Mouse (Mus musculus): Measurements from ENCODE around the gene Cactin.

Cactin gene

DNA sequence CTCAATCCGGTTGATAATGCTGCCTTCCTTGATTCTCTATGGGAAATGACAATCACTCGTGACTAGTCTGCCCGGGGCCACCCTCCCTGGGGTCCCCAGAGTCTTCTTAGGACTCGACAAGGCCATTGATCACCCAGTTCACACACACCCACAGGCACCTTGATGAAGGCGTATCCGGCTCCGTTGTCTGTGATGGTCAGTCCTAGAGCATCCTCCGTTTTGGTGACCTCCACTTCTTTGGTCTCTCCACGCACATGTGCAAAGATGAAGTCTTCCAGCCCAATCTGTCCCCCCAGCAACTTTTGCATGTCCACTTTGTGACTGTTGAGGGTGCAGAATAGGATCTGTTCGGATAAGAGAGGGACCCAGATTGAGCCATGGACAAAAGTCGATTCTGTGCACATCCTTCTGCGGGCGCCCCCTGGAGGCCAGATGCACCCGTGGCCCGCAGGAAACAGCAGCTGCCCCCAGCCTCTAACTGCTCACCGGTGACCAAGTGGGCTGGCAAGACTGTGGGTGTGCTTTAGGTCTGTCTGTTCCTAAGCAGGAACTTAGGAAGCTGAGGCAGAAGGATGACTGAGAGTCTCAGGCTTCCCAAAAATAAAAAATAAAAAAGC is 20.5 kb downstream of the Cactin start:
- DNase-seq (ENCODE audit: low spot score in 2 of 2): peak in 1 of 2 experiments; percentile 78

DNA sequence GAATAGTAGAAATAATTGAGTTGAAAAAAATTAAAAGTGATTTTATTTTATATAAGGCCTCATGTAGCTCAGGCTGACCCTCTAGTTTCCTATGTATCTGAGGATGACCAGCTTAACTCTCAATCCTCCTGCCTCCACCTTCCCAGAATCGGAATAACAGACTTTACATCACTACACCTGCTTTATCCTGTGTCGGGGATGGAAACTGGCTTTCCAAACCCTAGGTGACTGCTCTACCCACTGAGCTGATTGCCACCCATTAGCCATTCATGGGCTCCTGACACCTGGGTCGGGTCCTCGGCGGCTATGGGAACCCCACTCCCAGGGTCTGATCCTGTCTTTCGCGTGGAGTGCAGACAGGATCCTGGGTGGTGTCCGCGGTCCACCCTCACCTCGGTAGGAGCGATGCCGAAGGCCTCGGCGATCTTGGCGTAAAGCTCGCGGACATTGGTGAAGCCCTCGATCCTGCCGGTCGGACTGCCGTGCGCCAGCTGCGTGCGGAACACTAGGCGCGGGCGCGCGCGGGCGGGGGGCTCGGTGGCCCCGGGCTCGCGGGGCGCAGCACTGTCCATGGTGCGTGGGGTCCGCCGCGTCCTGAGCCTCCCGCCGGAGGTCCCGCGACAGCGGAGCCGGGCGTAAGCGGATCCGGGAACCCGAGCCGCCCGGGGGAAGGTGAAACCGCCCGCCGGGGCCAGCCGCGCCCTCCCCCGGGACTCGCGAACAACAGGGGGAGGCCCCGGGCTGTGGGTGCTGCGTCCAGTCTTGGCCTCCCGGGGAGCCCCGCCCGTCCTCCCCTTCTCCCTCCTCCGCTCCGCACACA is 22.0 kb downstream of the Cactin start, which contains the start of gene Gipc3:
Gipc3 (minus strand) TSS at position 581 of the 820 bp plus-strand sequence.
- DNase-seq (ENCODE audit: low spot score in 2 of 2): no peak

DNA sequence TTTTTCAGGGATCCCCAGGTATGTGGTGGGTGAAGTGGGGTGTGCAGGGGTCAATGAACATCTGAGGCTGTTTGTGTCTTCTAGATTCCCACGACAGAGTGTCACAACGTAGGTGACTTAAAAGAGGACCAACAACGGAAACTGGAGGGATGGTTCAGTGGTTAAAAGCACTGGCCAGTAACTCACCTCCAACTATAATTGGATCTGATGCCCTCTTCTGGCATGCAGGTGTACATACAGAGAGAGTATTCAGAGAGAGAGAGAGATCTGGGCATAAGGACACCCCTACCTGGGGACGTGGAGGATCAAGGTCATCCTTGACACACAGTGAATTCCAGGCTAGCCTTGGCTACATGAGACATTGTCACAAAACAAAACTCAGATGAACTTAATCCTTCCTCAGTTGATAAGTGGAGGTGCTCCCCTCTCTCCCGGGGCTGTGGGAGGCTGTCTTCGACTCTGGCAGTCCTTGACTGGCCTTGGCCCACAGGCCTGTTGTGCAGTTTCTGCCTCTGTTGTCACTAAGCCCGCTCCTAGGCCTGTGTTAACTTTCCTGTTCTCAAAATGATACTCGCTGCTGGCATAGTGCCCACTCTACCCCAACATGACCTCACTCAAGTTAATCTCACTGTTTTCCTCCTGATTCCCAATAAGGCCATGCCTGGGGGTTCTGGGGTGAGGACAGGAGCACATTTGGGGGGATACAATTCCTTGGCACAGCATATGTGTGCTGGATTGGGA is 23.7 kb downstream of the Cactin start:
- no peak for DNase-seq (ENCODE audit: low spot score in 2 of 2)

DNA sequence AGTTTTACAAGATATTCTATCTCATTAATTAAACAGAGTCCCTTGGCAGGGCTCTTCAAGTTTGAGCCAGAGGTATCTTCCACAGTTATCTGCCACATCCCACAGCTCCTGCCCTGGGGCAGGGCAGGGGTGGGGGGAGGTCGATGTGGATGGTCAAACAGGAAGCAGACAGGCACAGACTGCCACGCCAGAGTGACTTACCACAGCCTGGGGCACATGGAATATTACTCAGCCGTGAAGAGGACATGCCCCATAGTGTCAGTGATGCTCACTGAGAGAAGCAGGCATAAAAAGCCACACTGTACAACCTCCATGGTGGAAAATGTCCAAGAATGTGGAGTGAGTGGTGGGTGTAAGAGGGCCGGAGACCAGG is 24.2 kb downstream of the Cactin start:
- DNase-seq (ENCODE audit: low spot score in 2 of 2): no peak

DNA sequence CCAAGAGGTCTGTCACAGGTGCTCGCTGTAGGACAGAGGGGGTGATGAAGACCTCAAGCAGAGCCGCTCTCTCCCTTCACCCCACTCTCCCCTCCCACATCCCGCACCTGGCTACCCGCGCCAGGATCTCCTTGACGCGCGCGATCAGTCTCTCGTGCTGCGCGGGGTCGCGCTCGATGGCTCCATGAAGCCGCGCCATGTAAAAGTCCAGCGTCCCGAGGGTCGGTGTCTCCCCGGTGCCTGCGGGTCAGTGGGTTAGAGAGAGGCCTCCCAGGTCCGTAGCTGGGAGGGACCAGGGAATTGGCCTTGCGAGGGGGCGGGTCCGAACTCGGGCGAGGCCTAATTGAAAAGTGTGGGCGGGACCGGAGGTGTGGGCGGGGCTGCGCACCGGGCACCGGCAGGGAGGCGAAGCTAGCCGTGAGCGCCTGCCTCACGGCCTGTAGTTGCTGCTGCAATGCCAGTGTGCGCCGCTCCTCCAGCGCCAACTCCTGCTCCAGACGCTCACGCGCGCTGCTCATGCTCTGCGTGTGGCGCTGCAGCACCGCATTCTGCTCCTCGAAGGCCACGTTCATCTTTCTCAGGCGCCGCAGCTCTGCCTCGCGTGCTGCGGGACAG is 25.7 kb downstream of the Cactin start:
- peak in 1 of 2 experiments; percentile 54 for DNase-seq (ENCODE audit: low spot score in 2 of 2)

DNA sequence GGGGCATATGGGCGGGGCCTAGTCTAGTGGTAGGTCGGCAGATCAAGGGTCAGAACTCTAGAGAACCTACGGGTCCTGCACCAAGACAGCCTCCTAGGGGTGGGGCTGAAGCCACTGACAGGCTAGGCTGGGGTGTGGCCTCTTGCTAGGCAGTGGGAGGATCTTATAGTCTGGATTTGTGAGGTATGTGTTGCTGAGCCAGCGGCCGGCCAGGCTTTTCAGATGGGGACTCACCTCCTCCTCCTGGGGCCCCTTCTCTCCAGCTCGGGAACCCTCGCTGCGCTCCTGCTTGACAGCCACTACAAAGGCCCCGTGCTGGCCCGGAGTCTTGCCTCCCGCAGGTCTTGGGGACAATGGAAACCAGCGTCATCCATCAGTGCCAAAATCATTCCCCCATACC is 28.2 kb downstream of the Cactin start:
- DNase-seq (ENCODE audit: low spot score in 2 of 2): no peak

DNA sequence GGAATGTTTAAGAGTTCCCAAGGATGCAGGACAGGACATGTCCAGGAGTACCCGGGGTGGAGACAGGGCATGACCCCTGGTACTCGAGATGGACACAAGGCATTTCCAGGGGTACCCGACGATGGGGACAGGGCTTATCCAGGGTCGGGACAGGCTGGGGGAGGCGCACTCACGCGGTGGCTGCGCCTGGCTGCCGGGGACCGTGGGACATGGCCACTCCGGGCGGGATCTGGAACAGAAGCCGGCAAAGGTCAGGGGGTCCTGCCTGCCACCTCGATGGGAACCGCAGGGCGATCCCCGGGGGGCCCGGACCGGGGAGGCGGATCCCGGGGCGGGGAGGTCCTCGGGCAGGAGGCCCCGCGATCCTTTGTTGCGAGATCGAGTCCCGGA is 29.1 kb downstream of the Cactin start:
- no peak for DNase-seq (ENCODE audit: low spot score in 2 of 2)

DNA sequence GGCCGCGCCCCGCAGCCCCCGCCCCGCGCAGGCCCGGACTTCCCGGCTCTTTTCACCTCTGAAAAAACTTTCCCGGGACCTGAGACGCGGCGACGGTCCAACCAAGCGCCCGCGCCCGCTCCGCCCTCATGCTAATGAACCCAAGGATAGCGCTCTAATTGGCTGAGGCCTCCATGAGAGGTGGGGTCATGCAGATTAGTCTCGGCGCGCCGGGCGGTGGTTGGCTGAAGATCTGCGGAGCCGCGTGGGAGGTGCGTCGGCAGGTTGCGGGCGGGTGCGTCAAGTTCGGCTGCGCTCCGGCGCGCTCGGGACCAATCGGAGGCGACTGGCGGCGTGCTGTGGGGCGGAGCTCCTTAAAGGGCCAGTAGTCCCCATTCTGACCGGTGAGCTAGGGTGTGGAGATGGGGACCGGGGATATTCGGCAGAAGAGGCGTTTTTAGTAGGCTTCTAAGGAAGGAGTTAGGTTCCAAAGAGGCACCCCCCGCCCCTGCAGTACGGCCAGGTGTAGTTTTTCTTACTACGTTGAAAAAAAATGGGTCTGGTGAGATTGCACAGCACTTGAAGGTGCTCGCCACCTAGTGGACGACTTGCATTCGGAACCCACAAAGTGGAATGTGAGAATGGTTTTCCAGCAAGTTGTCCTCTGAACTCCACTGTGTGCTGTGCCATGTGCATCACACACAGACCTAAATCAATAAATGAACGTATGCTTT is 29.6 kb downstream of the Cactin start, which contains the start of gene Hmg20b:
Hmg20b (minus strand) TSS at position 130 of the 713 bp plus-strand sequence.
- DNase-seq (ENCODE audit: low spot score in 2 of 2): peak; percentile 99

DNA sequence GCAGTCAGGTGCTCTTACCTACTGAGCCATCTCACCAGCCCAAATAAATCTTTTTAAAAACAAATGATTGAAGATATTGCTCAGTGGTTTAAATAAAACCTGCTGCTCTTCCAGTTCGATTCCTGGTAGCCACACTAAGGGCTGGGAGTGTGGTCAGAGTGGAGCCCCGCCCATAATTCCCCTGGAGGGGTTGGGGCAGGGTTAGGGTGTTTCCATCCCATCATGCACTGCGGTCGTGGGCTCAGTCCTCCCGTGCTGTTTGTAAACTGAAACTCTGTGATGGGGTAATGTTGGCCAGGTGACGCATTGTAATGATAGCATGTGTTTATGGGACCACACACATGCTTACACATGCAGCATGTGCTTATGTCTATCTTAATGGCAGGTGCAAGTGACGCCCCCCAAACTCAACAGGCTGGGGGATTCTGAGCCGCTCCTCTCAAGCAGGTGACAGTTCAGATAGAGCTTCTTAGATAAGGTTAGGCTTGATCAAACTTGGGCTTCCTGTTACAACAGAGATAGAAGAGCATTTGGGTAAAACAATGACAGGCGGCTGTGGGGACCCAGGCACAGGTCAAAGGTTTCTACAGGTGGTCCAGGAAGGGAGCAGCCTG is 30.9 kb downstream of the Cactin start:
- no peak for DNase-seq (ENCODE audit: low spot score in 2 of 2)

DNA sequence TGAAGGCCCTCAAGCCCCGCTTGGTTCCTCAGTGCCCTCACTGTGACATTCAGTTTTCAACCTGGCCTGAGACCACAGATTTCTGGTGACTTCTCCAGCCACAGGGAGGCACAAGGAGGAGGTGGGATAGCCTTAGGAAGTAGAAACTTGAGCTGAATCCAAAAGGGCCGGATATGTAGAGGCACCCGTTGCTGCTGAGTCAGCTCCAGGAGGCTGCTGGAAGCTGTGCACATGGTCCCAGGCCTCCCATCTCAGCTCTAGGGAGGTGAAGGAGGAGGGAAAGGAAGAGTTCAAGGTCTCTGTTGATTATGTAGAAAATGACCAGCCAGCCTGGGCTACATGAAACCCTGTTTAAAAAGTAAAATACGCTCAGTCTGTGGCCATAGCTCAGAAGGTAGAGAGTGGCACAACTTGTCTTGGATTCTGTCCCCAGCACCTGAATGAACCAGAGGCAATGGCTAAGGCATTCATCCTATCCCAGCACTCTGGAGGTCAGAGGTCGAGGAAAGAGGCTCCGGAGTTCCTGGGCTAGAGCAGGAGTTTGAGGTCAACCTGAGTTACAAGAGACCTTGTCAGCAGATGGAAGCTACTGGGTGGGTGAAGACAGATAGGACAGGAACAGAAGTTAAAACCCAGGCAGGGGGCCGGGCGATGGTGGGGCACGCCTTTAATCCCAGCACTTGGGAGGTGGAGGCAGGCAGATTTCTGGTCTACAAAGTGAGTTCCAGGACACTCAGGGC is 34.0 kb downstream of the Cactin start:
- no peak for DNase-seq (ENCODE audit: low spot score in 2 of 2)

DNA sequence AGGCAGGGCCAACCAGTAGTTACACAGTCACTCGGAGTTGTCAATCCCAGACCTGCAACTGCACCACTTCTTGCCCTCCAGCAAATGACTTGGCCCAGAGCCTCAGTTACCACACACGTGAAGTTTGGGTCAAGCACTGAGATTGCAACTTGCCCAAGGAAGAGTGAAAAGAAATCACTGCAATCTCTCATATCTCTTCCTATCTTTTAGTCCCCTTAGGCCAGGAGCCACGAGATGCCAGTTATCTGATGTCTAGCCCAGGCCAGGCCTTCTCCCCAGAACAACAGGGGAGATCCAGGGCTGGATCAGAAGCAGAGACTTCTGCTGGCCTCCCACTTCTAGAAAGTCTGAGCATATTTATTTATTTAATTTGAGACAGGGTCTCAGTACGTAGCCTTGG is 34.6 kb downstream of the Cactin start:
- no peak for DNase-seq (ENCODE audit: low spot score in 2 of 2)

DNA sequence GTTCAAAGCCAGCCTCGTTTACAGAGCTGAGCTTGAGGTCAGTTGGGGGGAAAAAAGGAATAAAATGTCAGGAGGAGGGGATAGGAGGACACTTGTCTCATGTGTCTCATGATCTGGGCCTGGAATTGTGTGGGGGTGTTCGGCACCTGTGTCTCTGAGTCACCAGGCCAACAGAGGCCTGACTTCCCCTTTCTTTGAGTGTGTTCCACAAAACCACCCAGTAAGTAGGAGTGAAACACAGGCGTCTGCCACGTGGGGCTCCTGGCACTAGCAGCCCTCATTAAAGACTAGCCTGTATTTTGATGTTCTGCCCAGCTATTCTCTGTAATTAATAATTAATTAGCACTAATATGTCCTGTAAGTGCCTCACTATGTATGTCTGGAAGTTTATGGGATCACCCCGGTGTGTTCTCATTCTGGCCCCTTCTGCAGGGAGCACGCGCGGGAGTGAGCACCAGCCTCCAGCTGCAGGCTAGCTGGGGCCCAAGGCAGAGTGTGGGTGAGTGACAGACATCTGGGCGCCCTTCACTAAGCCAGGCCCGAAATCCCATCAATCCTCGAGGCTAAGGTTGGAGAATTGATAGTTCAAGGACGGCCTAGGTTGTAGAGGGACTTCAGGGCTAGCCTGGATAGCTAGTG is 35.6 kb downstream of the Cactin start:
- DNase-seq (ENCODE audit: low spot score in 2 of 2): no peak

DNA sequence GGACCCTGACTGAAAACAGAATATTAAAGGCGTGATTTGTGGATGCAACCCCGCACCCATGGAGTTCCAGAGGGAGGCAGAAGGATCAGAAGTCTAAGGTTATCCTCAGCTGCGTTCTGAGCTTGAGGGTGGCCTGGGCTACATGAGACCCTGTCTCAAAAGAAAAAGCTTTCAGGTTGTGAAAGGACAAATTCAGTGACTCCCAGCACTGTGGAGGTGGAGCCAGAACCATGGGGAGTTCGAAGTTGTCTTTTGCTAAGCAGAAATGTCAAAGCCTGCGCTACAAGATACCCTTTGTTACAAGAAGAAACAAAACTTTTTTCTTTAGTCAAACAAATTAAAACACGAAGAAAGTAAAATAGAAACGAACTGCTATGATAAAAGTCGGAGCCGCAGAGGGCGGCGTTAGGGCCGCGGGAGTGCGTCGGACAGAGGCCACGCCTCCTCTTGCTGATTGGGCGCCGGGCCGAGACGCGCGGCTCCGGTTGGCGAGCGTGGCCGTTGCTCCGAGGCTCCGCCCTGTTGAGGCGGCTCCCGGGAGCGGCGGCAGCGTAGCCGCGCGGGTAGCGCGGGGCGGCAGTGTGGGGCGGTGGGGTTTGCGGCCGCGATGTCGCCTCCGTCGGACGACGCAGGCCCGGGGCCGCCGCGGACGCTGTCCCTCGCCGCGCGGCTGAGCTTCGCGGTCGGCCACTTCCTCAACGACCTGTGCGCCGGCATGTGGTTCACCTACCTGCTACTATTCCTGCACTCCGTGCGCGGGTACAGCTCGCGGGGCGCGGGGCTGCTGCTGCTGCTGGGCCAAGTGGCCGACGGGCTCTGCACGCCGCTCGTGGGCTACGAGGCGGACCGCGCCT is 36.3 kb downstream of the Cactin start, which contains the start of gene Mfsd12:
Mfsd12 (plus strand) TSS at position 501 of the 854 bp plus-strand sequence.
- peak; percentile 83 to 93 for DNase-seq (ENCODE audit: low spot score in 2 of 2)

DNA sequence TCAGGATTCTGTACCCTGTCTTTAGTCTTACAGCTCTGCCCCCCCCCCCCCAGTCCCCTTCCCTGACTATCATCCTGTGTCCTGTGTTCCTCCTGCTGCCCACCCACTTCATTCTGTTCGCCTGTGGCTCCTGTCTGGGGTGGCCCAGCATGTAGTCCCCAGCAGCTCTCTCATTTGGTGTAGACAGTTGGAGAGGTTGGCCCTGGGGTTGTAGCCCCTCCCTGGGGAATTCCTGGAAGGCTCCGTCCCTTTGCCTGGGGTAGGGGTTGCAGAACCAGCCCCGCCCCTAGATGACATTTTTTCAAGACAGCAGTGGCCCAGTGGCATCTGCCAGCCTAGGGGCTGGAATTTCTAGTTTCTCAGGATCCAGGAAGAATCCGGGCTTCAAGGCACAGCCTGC is 37.3 kb downstream of the Cactin start:
- DNase-seq (ENCODE audit: low spot score in 2 of 2): no peak

DNA sequence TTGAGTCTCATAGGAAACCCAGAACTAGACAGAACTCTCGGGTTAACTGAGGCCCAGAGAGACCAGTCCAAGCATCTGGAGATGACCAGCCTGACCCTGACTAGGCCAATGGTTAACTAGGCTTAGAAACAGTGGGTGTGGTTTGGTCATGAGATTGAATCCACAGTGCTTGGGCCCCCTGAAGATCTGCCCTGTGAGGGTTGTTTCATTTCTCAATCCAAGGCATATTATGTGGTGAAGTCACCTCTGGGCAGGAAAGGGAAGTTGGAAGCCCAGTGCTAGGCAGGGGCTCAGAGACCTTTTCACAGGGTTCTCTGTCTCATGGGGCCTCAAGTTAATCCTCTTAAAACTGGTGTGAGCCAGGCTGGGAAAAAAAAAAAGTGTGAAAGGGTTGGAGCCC is 37.9 kb downstream of the Cactin start:
- DNase-seq (ENCODE audit: low spot score in 2 of 2): no peak

DNA sequence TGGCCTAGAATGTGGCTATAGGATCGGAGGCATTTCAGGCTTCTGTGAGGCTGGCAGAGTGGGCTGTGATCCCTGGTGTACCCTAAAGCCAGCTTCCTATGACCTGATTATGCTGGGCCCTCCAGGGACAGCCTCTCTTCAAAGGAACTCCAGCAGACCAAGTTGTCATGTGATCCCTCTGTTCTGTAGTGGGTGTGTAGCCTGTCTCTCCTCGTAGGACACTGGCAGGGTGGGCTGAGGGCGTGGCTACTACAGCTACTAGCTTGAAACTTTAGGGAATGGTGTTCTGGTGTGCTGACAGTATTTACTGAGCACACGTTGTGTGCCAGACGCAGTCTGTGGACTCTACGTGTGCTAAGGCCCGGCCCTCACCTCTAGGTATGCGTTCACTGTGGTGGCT is 39.8 kb downstream of the Cactin start:
- DNase-seq (ENCODE audit: low spot score in 2 of 2): no peak

DNA sequence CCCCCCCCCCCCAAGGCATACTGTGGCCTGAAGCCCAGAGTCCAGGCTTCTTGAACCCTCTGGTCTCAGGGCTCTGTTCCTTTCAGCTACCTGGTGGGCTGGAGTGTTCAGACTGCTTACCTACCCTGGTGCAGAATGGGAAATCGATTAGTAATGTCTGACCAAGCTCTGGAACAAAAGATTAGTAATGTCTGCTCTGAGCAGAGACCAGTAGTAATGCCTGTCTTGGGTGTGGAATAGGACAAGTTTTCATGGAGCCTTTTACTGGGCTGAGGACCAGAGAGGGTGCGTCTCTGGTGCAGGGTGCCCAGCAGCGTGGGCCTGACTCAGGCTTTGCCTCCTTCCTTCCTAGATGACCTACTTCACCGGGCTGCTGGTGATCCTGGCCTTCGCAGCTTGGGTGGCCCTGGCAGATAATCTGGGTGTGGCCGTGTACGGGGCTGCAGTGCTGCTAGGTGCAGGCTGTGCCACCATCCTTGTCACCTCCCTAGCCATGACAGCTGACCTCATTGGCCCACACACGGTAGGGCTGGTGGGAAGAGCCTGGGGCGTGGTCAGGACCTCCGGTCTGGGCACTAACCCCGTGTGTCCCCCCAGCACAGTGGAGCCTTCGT is 41.5 kb downstream of the Cactin start:
- DNase-seq (ENCODE audit: low spot score in 2 of 2): no peak

Data from cerebellum, postnatal 4 days (tissue).